Mouse (Mus musculus): Measurements from ENCODE around the gene Taf3. TPM values are rescaled to one million over a fixed set of nuclear protein-coding genes. Genes with fewer than 3 reads are reported as not detected.

Taf3 gene
- total RNA-seq, 2 experiments from 2014 or later = 12.0 to 14.0 TPM

GRCm38 (mm10) chr2:10014951-10015635 lies 33.3 kb downstream of the Taf3 start:
- no peak for DNase-seq
- intact Hi-C loops (cut with DNase I) = loop anchor here (5.0 kb wide), 1 partner anchor 133 kb away; the partner anchor contains the start of gene 4930412O13Rik

DNA sequence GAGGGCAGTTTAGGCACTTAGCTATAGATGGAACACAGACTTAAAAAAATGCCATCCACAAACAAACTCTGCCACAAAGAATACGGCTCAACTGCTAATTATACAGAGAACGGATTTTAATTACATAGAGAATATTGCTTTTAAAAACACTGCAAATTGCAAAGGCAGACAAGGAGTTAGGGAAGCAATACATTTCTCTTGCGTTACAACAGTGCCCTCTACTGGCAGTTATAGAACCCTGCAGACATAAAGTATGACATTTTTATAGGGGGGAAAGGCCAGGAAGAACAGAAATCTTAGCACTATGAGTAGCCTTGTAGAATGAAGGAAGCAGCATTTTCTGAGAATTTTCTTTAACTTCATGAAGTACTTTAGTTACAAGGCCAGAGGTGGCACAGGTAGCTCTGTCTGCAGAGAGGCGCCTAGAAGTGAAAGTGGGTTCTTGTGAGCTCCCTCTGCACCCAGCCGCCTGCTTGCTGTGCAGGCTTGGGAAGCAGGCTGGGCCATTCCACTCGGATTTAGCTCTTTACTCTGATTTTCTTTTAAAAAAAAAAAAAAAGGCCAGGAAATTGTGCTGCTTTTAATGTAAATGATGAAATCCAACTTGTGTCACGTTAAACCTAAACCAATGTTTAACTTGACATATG lies 38.0 kb downstream of the Taf3 start:
- intact Hi-C loops (cut with DNase I) = loop anchor here (5.0 kb wide), 1 partner anchor 128 kb away; the partner anchor contains the start of gene 4930412O13Rik
- no peak for DNase-seq

- intact Hi-C loops (cut with DNase I) = loop anchor here (5.0 to 10.0 kb wide), 4 partner anchors 127 to 1332 kb away; partner anchors contain the start of gene 4930412O13Rik
- no peak for DNase-seq
Observed at GRCm38 (mm10) chr2:10009671-10010254, 38.6 kb downstream of the Taf3 start.

DNA sequence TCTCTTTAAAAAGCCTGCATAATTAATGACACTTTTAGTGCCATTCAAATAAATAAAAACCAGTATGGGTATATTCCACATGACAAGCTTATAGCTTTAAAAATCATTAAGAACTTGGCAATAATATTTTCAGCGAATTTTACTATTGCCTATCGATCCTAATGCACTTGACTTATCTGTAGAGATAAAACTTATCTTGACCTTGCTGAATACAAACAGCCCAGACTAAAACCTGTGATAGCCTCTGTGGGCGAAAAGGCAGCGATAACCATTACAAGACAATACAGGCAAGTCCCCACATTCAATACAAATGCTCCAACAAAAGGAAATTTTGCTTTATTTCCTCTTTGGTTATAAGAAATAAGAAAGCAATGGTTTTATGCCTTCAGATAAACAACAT lies 39.8 kb downstream of the Taf3 start:
- no peak for DNase-seq
- intact Hi-C loops (cut with DNase I) = loop anchor here (5.0 to 10.0 kb wide), 3 partner anchors 934 to 1331 kb away; no protein-coding TSS in a partner anchor

DNA sequence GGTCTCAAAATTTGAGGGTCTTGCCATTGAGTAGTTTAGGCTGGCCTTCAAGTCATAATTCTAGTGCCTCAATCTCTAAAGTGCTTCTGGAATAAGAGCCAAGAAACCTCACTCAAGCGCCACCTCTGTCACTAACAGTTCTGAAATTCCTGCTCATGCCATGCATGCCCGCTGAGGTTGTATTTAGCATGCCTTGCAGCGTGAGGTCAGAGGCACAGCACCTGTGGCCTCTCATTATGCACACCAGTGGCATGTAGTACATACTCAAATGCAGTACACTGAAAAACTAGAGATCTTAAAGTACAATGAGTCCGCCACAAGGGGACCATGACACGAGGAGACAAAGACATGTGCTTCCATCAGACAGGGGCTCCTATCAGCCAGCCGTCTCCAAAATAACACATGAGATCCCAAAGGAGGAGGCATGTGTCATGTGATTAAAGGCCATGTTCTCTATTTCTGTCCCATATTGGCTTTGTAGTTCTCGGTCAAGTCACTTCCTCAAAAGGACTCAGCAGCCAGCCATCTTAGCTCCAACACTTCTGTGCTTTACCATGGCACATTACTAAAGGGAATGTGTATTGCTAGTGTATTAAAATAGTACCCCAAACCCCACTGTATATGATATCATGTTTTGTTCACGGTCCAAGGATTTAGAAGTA lies 43.3 kb downstream of the Taf3 start:
- DNase-seq = no peak
- intact Hi-C loops (cut with DNase I) = loop anchor here (5.0 to 10.0 kb wide), 3 partner anchors 930 to 1328 kb away; no protein-coding TSS in a partner anchor

DNA sequence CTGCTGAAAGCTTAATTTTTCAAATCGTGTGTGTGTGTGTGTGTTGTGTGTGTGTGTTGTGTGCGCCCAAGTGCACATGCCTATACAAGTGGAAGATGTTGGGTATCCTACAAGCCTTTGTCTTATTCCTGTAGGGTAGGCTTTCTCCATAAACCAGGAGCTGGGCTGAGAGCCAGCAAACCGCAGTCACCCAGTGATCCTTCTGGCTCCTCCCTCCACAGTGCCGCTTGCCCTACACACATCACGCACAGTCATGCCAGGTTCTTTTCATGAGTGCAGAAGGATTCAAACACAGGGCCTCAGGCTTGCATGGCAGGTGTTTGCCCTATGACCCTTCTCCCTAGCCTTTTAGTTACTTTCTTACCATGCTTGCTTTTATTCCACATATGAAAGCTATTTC lies 45.0 kb downstream of the Taf3 start:
- intact Hi-C loops (cut with DNase I) = loop anchor here (10.0 kb wide), 2 partner anchors 929 to 1249 kb away; no protein-coding TSS in a partner anchor
- peak; percentile 42 for DNase-seq

GRCm38 (mm10) chr2:10001591-10001990 lies 46.8 kb downstream of the Taf3 start:
- intact Hi-C loops (cut with DNase I) = loop anchor here (10.0 kb wide), 2 partner anchors 927 to 1247 kb away; no protein-coding TSS in a partner anchor
- DNase-seq = no peak

DNA sequence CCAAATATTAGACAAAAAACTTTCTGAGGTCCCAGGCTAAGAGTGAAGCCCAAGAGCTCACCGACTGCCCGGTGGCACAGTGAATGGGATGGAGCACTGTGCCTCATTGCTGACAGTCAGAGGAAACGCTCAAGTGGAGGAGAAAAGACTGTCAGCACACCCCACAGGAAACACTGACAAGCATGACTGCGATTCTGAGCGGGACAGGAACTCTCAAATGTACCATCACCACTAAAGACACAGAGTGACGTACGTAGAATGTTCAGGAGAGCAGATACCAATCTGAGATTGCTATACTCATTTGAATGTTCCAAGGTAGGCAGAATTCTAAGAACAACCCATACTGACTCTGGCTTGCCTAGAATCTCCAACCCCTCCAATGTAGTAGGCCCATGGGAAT lies 50.9 kb downstream of the Taf3 start:
- DNase-seq = no peak
- intact Hi-C loops (cut with DNase I) = no loop called here

- DNase-seq = no peak
- intact Hi-C loops (cut with DNase I) = no loop called here
Observed at GRCm38 (mm10) chr2:9996111-9996510, 52.3 kb downstream of the Taf3 start.

DNA sequence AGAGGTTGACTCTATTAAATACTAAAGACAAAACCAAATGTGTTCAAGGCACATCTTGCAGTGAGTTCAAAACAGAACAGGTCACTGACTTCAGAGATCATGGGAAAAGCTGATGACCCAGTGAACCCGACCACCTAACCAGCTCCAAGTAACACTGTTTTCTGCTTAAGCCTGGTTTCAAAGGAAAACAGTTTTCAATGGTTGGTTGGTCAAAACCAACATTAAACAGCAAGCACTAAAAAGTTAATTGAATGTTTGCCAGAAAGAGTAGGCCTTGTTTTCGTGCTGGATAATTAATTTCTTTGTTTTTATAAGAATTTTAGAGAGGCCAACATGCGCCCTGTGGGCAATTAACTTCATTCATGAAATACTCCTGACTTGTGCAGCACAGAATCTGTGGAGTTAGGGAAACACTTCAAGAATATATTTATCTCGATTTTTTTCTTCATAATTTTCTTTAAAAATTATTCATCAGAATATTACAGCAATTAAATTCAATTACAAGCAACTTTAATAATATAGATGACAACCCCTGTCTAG lies 57.6 kb downstream of the Taf3 start:
- no peak for DNase-seq
- intact Hi-C loops (cut with DNase I) = no loop called here

DNA sequence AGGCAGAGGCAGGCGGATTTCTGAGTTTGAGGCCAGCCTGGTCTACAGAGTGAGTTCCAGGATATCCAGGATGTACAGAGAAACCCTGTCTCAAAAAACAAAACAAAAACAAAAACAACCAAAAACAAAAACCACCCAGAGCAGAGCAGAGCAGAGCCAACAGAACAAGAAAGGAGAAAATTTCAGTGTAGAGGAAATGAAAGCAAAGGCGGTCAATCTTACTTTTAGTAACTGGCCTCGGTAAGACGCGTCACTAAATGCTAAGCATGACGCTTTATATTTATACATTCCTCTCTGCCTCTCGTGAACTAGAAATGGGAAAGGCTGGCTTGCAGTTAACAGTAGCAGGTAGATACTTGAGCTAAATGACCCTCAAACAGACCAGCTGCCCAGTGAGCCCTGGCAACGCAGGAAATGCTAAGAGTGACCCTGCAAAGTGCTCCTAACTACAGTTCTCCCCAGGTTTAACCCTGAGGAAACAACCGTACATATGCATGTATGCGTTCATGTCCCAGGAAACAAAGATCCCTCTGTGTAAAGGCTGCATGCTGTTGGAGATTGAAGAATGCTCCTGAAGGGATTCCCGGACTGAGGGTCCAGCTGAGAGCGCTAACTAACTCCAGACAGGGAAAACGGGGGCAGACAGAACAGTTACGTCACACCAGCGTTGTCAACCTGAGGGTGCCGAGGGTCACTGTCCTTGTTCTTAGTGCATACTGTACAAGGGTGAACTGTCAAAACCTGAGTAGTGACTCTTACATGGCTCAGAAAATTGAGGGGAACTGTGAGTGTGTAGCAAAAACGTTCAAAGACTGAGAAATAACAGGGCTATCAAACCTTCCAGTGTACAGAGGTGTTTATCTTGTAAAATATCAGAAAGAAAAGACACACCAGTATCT lies 58.5 kb downstream of the Taf3 start:
- intact Hi-C loops (cut with DNase I) = no loop called here

GRCm38 (mm10) chr2:9988290-9988689 lies 60.1 kb downstream of the Taf3 start:
- DNase-seq = no peak
- intact Hi-C loops (cut with DNase I) = no loop called here

More for the DNA sequence above, 58.5 kb downstream of the Taf3 start:
- DNase-seq = no peak

DNA sequence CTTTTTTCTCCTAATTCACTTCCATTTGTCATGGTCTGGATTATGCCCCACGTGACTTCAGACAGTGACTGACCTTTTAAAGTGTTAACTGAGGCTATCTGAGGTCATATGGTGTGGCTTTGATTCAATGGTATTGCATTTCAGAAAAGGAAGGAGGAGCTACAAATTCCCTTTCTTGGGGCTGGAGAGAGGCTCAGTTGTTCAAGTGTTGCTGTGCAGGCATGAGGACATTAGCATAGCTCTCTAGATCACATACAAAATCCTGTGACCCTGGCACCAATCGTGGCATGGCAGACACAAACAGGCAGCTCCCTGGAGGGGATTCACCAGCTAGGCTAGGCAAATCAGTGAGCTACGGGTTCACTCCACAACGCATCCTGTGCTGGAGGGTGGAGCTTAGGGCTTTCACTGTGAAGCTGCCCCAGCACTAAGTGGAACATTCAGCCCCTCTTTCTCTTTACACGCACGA lies 62.4 kb downstream of the Taf3 start:
- intact Hi-C loops (cut with DNase I) = no loop called here
- peak; percentile 4 for DNase-seq

GRCm38 (mm10) chr2:9982446-9982845 lies 66.0 kb downstream of the Taf3 start:
- intact Hi-C loops (cut with DNase I) = no loop called here
- DNase-seq = no peak

DNA sequence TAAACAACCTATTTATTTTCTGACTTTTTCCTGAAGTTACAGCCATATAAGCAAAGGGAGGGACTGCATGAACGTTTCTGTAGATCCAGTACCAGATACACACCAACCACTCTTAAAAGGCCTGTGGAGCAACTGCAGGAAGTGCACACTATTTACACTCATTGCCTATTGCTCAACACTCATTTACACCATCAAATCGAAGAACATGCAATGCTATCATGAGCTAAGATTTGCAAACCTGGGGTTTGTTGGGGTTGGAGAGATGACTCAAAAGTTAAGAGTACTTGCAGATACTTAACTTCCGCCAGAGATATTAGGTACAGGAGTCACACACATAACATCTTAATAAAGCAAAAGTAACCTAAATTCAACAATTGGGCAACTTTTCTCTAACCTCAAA lies 76.5 kb downstream of the Taf3 start:
- no peak for DNase-seq
- intact Hi-C loops (cut with DNase I) = no loop called here

- DNase-seq = no peak
- intact Hi-C loops (cut with DNase I) = no loop called here
Observed at GRCm38 (mm10) chr2:9970579-9970978, 77.8 kb downstream of the Taf3 start.

- no peak for DNase-seq
- intact Hi-C loops (cut with DNase I) = no loop called here
Observed at GRCm38 (mm10) chr2:9970178-9970577, 78.2 kb downstream of the Taf3 start.

DNA sequence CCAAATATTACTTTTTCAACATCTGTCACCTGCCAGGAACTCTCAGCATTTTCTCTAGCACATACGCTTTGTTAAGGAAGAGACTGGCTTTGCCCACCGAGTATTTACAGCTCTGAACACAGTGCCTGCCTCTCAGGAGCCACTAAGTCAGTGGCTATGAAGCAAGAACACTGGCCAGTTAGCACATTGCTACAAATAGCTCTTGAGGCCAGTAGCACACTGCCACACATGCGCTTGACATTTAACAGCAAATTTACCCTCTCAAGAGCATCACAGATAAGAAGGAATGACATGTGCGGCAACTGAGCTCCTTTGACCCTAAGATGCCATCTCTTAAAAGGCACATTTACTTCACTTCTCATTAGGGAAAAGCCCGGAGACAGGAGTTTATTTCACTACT lies 78.7 kb downstream of the Taf3 start:
- DNase-seq = no peak
- intact Hi-C loops (cut with DNase I) = no loop called here

- intact Hi-C loops (cut with DNase I) = no loop called here
- no peak for DNase-seq
Observed at GRCm38 (mm10) chr2:9966634-9967033, 81.8 kb downstream of the Taf3 start.

GRCm38 (mm10) chr2:9965608-9966007 lies 82.8 kb downstream of the Taf3 start:
- intact Hi-C loops (cut with DNase I) = no loop called here
- DNase-seq = no peak

Data from left cerebral cortex, postnatal 4 days (tissue).